Mouse (Mus musculus) ES-Bruce4 (cell line): ENCODE measurements around the gene Iqca.

Experiments
- CTCF ChIP-seq: IDR thresholded peaks from one replicate; pipeline ENCODE4 v1.8.1; 2011; ENCODE audit warnings: low read depth, low read length
- EP300 ChIP-seq: IDR thresholded peaks from 2 replicates; pipeline ENCODE4 v1.6.1; 2011; ENCODE audit warnings: low read depth, low read length; ENCODE audit not compliant: insufficient read depth

DNA sequence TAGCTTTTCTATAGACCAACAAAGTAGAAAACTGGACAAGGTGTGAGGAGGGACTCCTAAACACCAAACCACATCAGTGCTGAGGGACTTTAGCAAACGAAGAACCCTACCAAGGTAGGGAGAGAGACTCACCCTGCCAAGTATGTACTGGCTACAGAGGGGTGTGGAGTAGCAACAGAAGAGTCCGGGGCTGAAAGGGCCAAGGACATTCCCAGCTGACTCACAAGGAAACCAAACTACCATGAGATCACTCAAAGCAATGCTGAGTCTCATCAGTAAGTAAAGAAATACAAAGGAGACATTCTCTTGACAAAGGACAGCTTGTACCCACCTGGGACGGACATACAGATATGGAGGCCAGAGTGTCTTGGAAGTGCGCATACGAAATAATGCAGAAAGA is 132.9 kb downstream of the Iqca start:
- TF ChIP-seq CTCF = no peak
- TF ChIP-seq EP300 = no peak
